Mouse (Mus musculus): ENCODE measurements at regions not wholly inside any gene's neighbourhood (a gene's known extent, or its start where the extent isn't known, plus 50 kb on each side); places are given as distances from the start of the nearest gene placed in this dataset.
"Not testable (repeated sequence)": the region's sequence is repeated elsewhere in the genome, so short reads cannot be mapped to it uniquely, and the experiment has no call there.

- no peak for DNase-seq (ENCODE audit: low spot score)
Observed at GRCm38 (mm10) chr2:171985813-171986572, 57.3 kb downstream of the Cbln4 start.

GRCm38 (mm10) chr2:171969311-171969905 lies 73.9 kb downstream of the Cbln4 start:
- no peak for DNase-seq (ENCODE audit: low spot score)

GRCm38 (mm10) chr2:171946569-171947250 lies 96.6 kb downstream of the Cbln4 start:
- DNase-seq (ENCODE audit: low spot score) = no peak

GRCm38 (mm10) chr2:171942671-171943070 lies 100.6 kb downstream of the Cbln4 start:
- no peak for DNase-seq (ENCODE audit: low spot score)

GRCm38 (mm10) chr2:171935646-171936325 lies 107.5 kb downstream of the Cbln4 start:
- DNase-seq (ENCODE audit: low spot score) = no peak

GRCm38 (mm10) chr2:171920960-171921359 lies 122.3 kb downstream of the Cbln4 start:
- no peak for DNase-seq (ENCODE audit: low spot score)

- no peak for DNase-seq (ENCODE audit: low spot score)
Observed at GRCm38 (mm10) chr2:171887306-171887705, 156.0 kb downstream of the Cbln4 start.

GRCm38 (mm10) chr2:171879238-171879960 lies 163.9 kb downstream of the Cbln4 start:
- DNase-seq (ENCODE audit: low spot score) = not testable (repeated sequence)

GRCm38 (mm10) chr2:171867550-171867949 lies 175.7 kb downstream of the Cbln4 start:
- no peak for DNase-seq (ENCODE audit: low spot score)

GRCm38 (mm10) chr2:171864376-171864965 lies 178.8 kb downstream of the Cbln4 start:
- DNase-seq (ENCODE audit: low spot score) = no peak

GRCm38 (mm10) chr2:171862626-171863025 lies 180.6 kb downstream of the Cbln4 start:
- no peak for DNase-seq (ENCODE audit: low spot score)

GRCm38 (mm10) chr2:171858894-171859293 lies 184.4 kb downstream of the Cbln4 start:
- no peak for DNase-seq (ENCODE audit: low spot score)

GRCm38 (mm10) chr2:171856491-171856890 lies 186.8 kb downstream of the Cbln4 start:
- DNase-seq (ENCODE audit: low spot score) = no peak

GRCm38 (mm10) chr2:171846826-171847492 lies 196.3 kb downstream of the Cbln4 start:
- no peak for DNase-seq (ENCODE audit: low spot score)

GRCm38 (mm10) chr2:171840058-171840713 lies 203.1 kb downstream of the Cbln4 start:
- no peak for DNase-seq (ENCODE audit: low spot score)

- no peak for DNase-seq (ENCODE audit: low spot score)
Observed at GRCm38 (mm10) chr2:171822156-171822555, 221.1 kb downstream of the Cbln4 start.

- DNase-seq (ENCODE audit: low spot score) = no peak
Observed at GRCm38 (mm10) chr2:171818504-171818903, 224.8 kb downstream of the Cbln4 start.

- no peak for DNase-seq (ENCODE audit: low spot score)
Observed at GRCm38 (mm10) chr2:171816685-171817419, 226.4 kb downstream of the Cbln4 start.

- DNase-seq (ENCODE audit: low spot score) = no peak
Observed at GRCm38 (mm10) chr2:171812701-171813100, 230.6 kb downstream of the Cbln4 start.

- DNase-seq (ENCODE audit: low spot score) = no peak
Observed at GRCm38 (mm10) chr2:171805376-171805775, 237.9 kb downstream of the Cbln4 start.

Data from layer of hippocampus, adult 9-10 months (tissue).